Mouse (Mus musculus) intestine, embryonic 14.5 days (tissue): ENCODE data around the gene Gm28729. TPM values are rescaled to one million over a fixed set of nuclear protein-coding genes. Genes with fewer than 3 reads are reported as not detected.
A peak's percentile ranks its signal among the peaks of the same experiment; 100 is the strongest.

Experiments
- ATAC-seq: fragments of 200-750 bp; cut with Nextera tagmentation; replicated peaks from 2 replicates; pipeline ENCODE4 v1.8.0; 2017; ENCODE audit warnings: low read depth, moderate number of reproducible peaks, moderate TSS enrichment, moderate library complexity; ENCODE audit not compliant: low FRiP score, low TSS enrichment
- DNase-seq: peaks from one replicate; pipeline ENCODE4 v3.0.0-alpha.2; 2018; ENCODE audit warnings: low spot score
- H3K27ac ChIP-seq: fragments of 300-500 bp; sonication (generic); 2 replicates; pipeline ENCODE4 v1.5.1; 2014; ENCODE audit warnings: low read depth, mild to moderate bottlenecking, control low read depth
- H3K27me3 ChIP-seq: fragments of 300-500 bp; sonication (generic); replicated peaks from 2 replicates; pipeline ENCODE4 v1.6.1; 2014; ENCODE audit warnings: low read length, control low read depth; ENCODE audit not compliant: control insufficient read depth, insufficient read depth
- H3K36me3 ChIP-seq: fragments of 300-500 bp; sonication (generic); 2 replicates; pipeline ENCODE4 v1.6.1; 2014; ENCODE audit warnings: low read length, control low read depth; ENCODE audit not compliant: control insufficient read depth, insufficient read depth
- H3K4me1 ChIP-seq: fragments of 300-500 bp; sonication (generic); replicated peaks from 2 replicates; pipeline ENCODE4 v1.6.1; 2014; ENCODE audit warnings: low read length, control low read depth, mixed read lengths; ENCODE audit not compliant: control insufficient read depth, insufficient read depth
- H3K4me2 ChIP-seq: fragments of 300-500 bp; sonication (generic); 2 replicates; pipeline ENCODE4 v1.6.1; 2014; ENCODE audit warnings: low read length
- H3K4me3 ChIP-seq: fragments of 300-500 bp; sonication (generic); 2 replicates; pipeline ENCODE4 v1.5.1; 2014; ENCODE audit warnings: low read depth, low read length, control low read depth, mixed read lengths
- H3K9ac ChIP-seq: fragments of 300-500 bp; sonication (generic); 2 replicates; pipeline ENCODE4 v1.6.1; 2014; ENCODE audit warnings: mild to moderate bottlenecking, low read length
- H3K9me3 ChIP-seq: fragments of 300-500 bp; sonication (generic); 2 replicates; pipeline ENCODE4 v1.6.1; 2016; ENCODE audit warnings: low read length, control low read depth; ENCODE audit not compliant: control insufficient read depth
- WGBS: fragments of 180-500 bp; shearing (Covaris S2); extraction: QIAGEN DNeasy Blood & Tissue Kit; methylation state at CpG from one replicate; pipeline ENCODE4 v1.1.7; 2014; 5-methylcytosine and 5-hydroxymethylcytosine counted together
- polyA plus RNA-seq: library from polyadenylated mRNA; unstranded; fragments of >200 nt; fragmentation: Nextera tagmentation; extraction: Ambion mirVana; gene quantifications from 2 replicates; pipeline ENCODE4 v1.2.1, GENCODE M21; 2014

Gm28729 gene
- polyA plus RNA-seq, 1 experiment from 2014 or later, result not detected

GRCm38 (mm10) chr9:96442081-96442480, 83.0 kb downstream of the Gm28729 start:
- no peak overlapping the region for H3K4me3 ChIP-seq
- no peak overlapping the region for H3K9ac ChIP-seq
- no peak overlapping the region for H3K4me2 ChIP-seq
- H3K4me1 ChIP-seq, result peaks cover 14% of the 10 kb centered on the region
- no peaks in the 10 kb centered on the region for H3K36me3 ChIP-seq
- DNase-seq, result no peak
- ATAC-seq, result no peak
- 26% methylated on average over 10 of the region's 10 CpGs for WGBS
- H3K27me3 ChIP-seq, result no peaks in the 10 kb centered on the region
- no peak overlapping the region for H3K27ac ChIP-seq
- no peaks in the 10 kb centered on the region for H3K9me3 ChIP-seq

- Histone ChIP-seq H3K4me2 (peak overlapping the region; percentile 62), H3K27ac (peak overlapping the region; percentile 64), H3K4me1 (peaks cover 15% of the 10 kb centered on the region), H3K27me3 (no peaks in the 10 kb centered on the region), H3K4me3 (peak overlapping the region; percentile 34), H3K9ac (peak overlapping the region; percentile 48; the same call in 1 of the 2 replicates), H3K36me3 (no peaks in the 10 kb centered on the region), H3K9me3 (no peaks in the 10 kb centered on the region)
- ATAC-seq (peak; percentile 42), DNase-seq (no peak)
- WGBS, result 1% methylated on average over 8 of the region's 8 CpGs
Measured at GRCm38 (mm10) chr9:96438334-96438871, 86.7 kb downstream of the Gm28729 start.

GRCm38 (mm10) chr9:96437805-96438333, 87.2 kb downstream of the Gm28729 start:
- 1% methylated on average over 25 of the region's 25 CpGs for WGBS
- ATAC-seq, result peak; percentile 62

GRCm38 (mm10) chr9:96436901-96437804, 87.9 kb downstream of the Gm28729 start:
- Histone ChIP-seq H3K27ac (peak overlapping the region; percentile 64), H3K4me2 (peak overlapping the region; percentile 62), H3K4me3 (peak overlapping the region; percentile 34), H3K9ac (peak overlapping the region; percentile 48), H3K9me3 (no peaks in the 10 kb centered on the region), H3K4me1 (peaks cover 15% of the 10 kb centered on the region), H3K27me3 (no peaks in the 10 kb centered on the region), H3K36me3 (no peaks in the 10 kb centered on the region)
- WGBS, result 21% methylated on average over 28 of the region's 28 CpGs
- DNase-seq, result no peak
- peak; percentile 22 for ATAC-seq

More at GRCm38 (mm10) chr9:96437805-96438333, 87.2 kb downstream of the Gm28729 start:
- Histone ChIP-seq H3K27me3 (no peaks in the 10 kb centered on the region), H3K9ac (peak overlapping the region; percentile 48), H3K27ac (peak overlapping the region; percentile 64), H3K4me2 (peak overlapping the region; percentile 62), H3K9me3 (no peaks in the 10 kb centered on the region), H3K4me1 (peaks cover 15% of the 10 kb centered on the region), H3K4me3 (peak overlapping the region; percentile 34), H3K36me3 (no peaks in the 10 kb centered on the region)
- peak; percentile 79 for DNase-seq

Other genes starting within 250 kb of the Gm28729 start
- 152 and 168 TPM in 2 replicates for gene Atp1b3, start 160.8 kb downstream of the Gm28729 start, polyA plus RNA-seq
- gene Rnf7, start 46.6 kb downstream of the Gm28729 start, polyA plus RNA-seq, result 232 and 240 TPM in 2 replicates
- gene Rasa2, start 106.4 kb upstream of the Gm28729 start, polyA plus RNA-seq, result 20.5 and 20.8 TPM in 2 replicates
- gene Zbtb38, start 227.6 kb upstream of the Gm28729 start, polyA plus RNA-seq, result 20.2 and 21.0 TPM in 2 replicates